Mouse (Mus musculus) MEL (cell line): ENCODE data around the gene Ubl5.

Source experiments
- CTCF ChIP-seq, 3 experiments: IDR thresholded peaks in 2 of 3; conservative IDR thresholded peaks in 1 of 3; 2 replicates each; pipeline ENCODE4 v1.5.1; 2011 to 2012; ENCODE audit warnings: low read length in 3 of 3, low read depth in 2 of 3, mild to moderate bottlenecking in 2 of 3, improper control_type of control experiment in 1 of 3, inconsistent platforms in 1 of 3, mixed read lengths in 1 of 3, moderate library complexity in 1 of 3; ENCODE audit not compliant: control insufficient read depth in 1 of 3, insufficient read depth in 1 of 3, poor library complexity in 1 of 3, severe bottlenecking in 1 of 3
- GABPA ChIP-seq: IDR thresholded peaks from 2 replicates; pipeline ENCODE4 v1.6.1; 2012; ENCODE audit warnings: low read depth, mild to moderate bottlenecking, inconsistent platforms, low read length, improper control_type of control experiment, moderate library complexity
- GATA1 ChIP-seq: IDR thresholded peaks from 2 replicates; pipeline ENCODE4 v1.6.1; 2011; ENCODE audit warnings: low read depth, low read length, improper control_type of control experiment
- MAX ChIP-seq: IDR thresholded peaks from 2 replicates; pipeline ENCODE4 v1.6.1; 2011; ENCODE audit warnings: low read length, improper control_type of control experiment
- POLR2A ChIP-seq, 2 experiments: IDR thresholded peaks; 2 replicates each; pipeline ENCODE4 v1.6.1; 2011 to 2012; ENCODE audit warnings: low read length in 2 of 2, mild to moderate bottlenecking in 2 of 2, control low read depth in 1 of 2, improper control_type of control experiment in 1 of 2, low read depth in 1 of 2, moderate library complexity in 1 of 2; ENCODE audit not compliant: control insufficient read depth in 1 of 2, insufficient read depth in 1 of 2, poor library complexity in 1 of 2

DNA sequence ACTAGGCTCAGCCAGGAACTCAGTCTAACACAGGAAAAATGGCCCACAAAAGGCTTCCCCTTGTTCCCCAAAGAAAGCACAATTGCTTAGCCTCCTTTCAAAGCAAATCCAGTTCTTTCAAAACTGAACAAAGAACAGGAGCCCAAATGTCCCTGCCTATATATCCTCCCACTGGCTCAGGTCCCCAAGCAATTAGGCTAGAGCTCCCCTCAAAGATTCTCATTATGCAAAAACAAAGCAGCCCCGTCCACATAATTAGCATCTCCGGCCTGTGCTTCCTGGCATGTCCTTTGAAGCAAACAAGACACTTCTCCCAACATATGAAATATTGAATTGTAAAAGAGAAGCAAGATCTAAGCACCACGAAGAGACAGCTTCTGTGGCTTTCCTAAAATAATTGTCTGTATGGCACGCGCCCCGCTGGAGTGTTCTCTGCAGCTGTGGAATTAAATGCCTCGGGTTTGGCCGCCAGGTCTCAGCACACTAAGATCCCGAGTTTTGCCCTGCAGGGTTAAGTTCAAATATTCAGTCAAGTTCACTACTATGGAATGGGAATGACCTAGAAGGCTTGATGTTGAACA lies 37.8 kb downstream of the Ubl5 start:
- no peak for TF ChIP-seq CTCF (IDR thresholded peaks at IDR 0.05 in 2 of 3, conservative IDR thresholded peaks at IDR 0.05 in 1 of 3; ENCODE audit: control insufficient read depth in 1 of 3, insufficient read depth in 1 of 3, low read depth in 2 of 3, low read length in 3 of 3, poor library complexity in 1 of 3, severe bottlenecking in 1 of 3)
- no peak for TF ChIP-seq GATA1
- TF ChIP-seq POLR2A (IDR thresholded peaks at IDR 0.05; ENCODE audit: control insufficient read depth in 1 of 2, insufficient read depth in 1 of 2, low read depth in 1 of 2, low read length in 2 of 2, poor library complexity in 1 of 2) = no peak
- no peak for TF ChIP-seq MAX
- TF ChIP-seq GABPA = no peak
